Mouse (Mus musculus) cortical plate, adult 2 months (tissue): ENCODE data around the gene Fgfr2.

Source experiments
- CTCF ChIP-seq: fragments of 200-500 bp; IDR thresholded peaks from 2 replicates; pipeline ENCODE4 v1.5.1; 2011; ENCODE audit warnings: mild to moderate bottlenecking, control low read depth, low read length; ENCODE audit not compliant: insufficient read depth; ENCODE audit errors: extremely low read depth
- POLR2A ChIP-seq: fragments of 200-500 bp; IDR thresholded peaks from 2 replicates; pipeline ENCODE4 v1.6.1; 2011; ENCODE audit warnings: mild to moderate bottlenecking, low read length, control low read depth; ENCODE audit not compliant: insufficient read depth; ENCODE audit errors: extremely low read depth

GRCm38 (mm10) chr7:132699639-132700038, 423.5 kb downstream of the Fgfr2 start:
- TF ChIP-seq CTCF (no peak), POLR2A (no peak)
